Mouse (Mus musculus): ENCODE measurements around the gene Hexim2. TPM values are rescaled to one million over a fixed set of nuclear protein-coding genes. Genes with fewer than 3 reads are reported as not detected.
A peak's percentile ranks its signal among the peaks of the same experiment; 100 is the strongest.

Hexim2 gene
- total RNA-seq, 2 experiments from 2014 or later = 1.8 to 3.5 TPM

DNA sequence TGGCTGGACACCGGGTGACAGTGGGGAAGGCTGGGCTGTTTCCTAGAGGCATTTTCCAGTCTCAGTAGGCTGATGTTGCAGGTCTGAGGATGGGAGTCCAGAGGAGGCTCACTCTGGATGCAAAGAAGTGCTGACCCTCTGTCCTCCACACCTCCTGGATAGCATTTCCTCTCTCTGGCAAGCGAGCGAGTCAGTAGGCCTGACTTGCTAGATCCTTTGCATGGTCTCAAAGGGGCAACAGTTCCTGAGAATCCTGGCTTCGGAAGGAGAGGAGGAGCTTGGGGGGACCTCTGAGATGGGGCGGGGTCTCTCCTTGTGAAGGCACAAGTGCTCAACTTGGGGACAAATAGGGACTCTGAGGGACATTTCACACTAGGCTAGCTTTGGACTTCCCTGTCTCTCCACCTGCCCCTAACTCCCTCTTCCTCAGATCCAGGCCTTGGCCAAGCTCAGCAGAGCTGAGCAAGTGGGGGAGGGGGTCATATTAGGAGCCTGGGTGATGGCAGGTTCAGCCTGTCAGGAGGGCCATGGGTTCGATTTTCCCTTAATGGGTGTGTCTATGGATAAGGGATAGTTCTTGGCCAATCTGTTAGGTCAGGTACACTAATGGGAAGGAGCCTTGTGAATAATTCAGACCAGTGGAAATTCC, 40.3 kb downstream of the Hexim2 start:
- ATAC-seq (replicated peaks; ENCODE audit: poor library complexity) = no peak

DNA sequence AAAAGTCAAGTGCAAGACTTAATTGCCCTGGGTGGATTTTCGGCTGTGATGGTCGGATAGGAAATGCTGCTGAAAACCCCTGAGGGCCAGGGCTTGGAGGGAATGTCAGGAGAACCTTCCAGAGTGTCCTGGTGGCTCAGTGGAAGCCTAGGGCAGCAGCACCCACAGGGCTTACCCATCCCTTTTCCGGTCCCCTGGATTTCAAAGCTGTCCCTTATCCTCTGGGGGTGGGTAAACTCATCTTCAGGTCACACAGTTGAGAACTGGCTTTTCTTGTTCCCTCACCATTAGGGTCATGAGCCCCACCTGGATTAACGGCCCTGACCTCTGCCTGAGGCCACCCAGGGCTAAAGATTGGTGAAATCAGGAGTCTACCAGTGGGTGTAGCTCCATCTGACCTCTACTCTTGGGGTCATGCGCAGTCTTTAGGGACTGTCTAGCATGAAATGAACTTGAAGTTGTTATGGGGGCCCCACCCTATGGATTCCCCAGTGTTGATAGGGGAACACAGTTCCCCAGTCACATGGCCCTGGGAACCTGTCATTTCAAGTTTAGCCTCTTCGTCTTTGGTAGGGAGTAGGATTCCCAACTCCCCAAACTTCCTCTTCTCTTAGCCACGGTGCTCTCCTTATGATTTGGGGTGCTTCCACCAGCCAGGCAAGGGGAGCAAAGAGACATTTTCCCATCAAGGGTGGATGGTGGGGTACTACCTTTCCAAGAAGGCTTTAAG, 41.0 kb downstream of the Hexim2 start:
- ATAC-seq (replicated peaks; ENCODE audit: poor library complexity) = no peak

GRCm38 (mm10) chr11:103173771-103174344, 41.6 kb downstream of the Hexim2 start:
- no peak for ATAC-seq (replicated peaks; ENCODE audit: poor library complexity)

GRCm38 (mm10) chr11:103174411-103174832, 42.2 kb downstream of the Hexim2 start:
- no peak for ATAC-seq (replicated peaks; ENCODE audit: poor library complexity)

- peak; percentile 71 for ATAC-seq (replicated peaks; ENCODE audit: poor library complexity)
Measured at GRCm38 (mm10) chr11:103174891-103175391, 42.7 kb downstream of the Hexim2 start.

GRCm38 (mm10) chr11:103175688-103176442, 43.6 kb downstream of the Hexim2 start:
- ATAC-seq (replicated peaks; ENCODE audit: poor library complexity) = no peak

- ATAC-seq (replicated peaks; ENCODE audit: poor library complexity) = no peak
Measured at GRCm38 (mm10) chr11:103176510-103176909, 44.3 kb downstream of the Hexim2 start.

GRCm38 (mm10) chr11:103177216-103177615, 45.0 kb downstream of the Hexim2 start:
- ATAC-seq (replicated peaks; ENCODE audit: poor library complexity) = no peak

GRCm38 (mm10) chr11:103177815-103178485, 45.7 kb downstream of the Hexim2 start:
- peak; percentile 71 for ATAC-seq (replicated peaks; ENCODE audit: poor library complexity)

DNA sequence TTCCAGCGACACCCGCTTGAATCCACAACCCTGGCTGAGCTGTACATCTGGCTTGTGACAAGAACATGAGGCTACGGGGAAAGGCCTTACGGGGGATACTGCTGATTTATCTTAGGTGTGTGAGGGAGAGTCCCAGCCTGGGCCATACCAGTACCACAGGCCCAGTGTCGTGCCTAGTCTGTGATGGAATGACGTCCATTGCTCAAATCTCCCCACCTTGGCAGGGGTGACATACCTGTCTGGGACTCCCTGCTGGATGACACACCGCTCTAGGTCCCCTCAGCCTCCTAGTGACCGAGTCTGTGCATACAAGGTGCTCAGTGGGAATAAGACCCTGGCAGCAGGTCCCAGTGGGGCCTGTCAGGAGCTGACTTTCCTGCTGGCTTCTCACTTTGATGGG, 46.5 kb downstream of the Hexim2 start:
- no peak for ATAC-seq (replicated peaks; ENCODE audit: poor library complexity)

GRCm38 (mm10) chr11:103180426-103180825, 48.2 kb downstream of the Hexim2 start:
- no peak for ATAC-seq (replicated peaks; ENCODE audit: poor library complexity)

- ATAC-seq (replicated peaks; ENCODE audit: poor library complexity) = no peak
Measured at GRCm38 (mm10) chr11:103181349-103181748, 49.1 kb downstream of the Hexim2 start.

GRCm38 (mm10) chr11:103181911-103182310, 49.7 kb downstream of the Hexim2 start:
- no peak for ATAC-seq (replicated peaks; ENCODE audit: poor library complexity)

- peak; percentile 73 for ATAC-seq (replicated peaks; ENCODE audit: poor library complexity)
Measured at GRCm38 (mm10) chr11:103184891-103185290, 52.7 kb downstream of the Hexim2 start.

Other genes starting within 250 kb of the Hexim2 start
- not detected in 2 replicates for gene Fam187a, start 247.3 kb upstream of the Hexim2 start, total RNA-seq (2015)
- not detected in 2 replicates for gene Fam187a, start 247.3 kb upstream of the Hexim2 start, total RNA-seq (2017)
- gene Gfap, start 231.5 kb upstream of the Hexim2 start, total RNA-seq (2015) = 0.10 TPM in 1 of 2 replicates, not detected in the other
- not detected in 2 replicates for gene Gfap, start 231.5 kb upstream of the Hexim2 start, total RNA-seq (2017)
- gene Kif18b, start 207.3 kb upstream of the Hexim2 start, total RNA-seq (2015) = 18.8 and 19.0 TPM in 2 replicates
- 18.9 and 20.5 TPM in 2 replicates for gene Kif18b, start 207.3 kb upstream of the Hexim2 start, total RNA-seq (2017)
- gene C1ql1, start 185.7 kb upstream of the Hexim2 start, total RNA-seq (2015) = not detected in 2 replicates
- not detected in 2 replicates for gene C1ql1, start 185.7 kb upstream of the Hexim2 start, total RNA-seq (2017)
- 38.8 and 39.5 TPM in 2 replicates for gene Nmt1, start 104.2 kb upstream of the Hexim2 start, total RNA-seq (2015)
- 44.8 and 45.1 TPM in 2 replicates for gene Nmt1, start 104.2 kb upstream of the Hexim2 start, total RNA-seq (2017)
- 27.7 and 27.9 TPM in 2 replicates for gene Dcakd, start 104.1 kb upstream of the Hexim2 start, total RNA-seq (2015)
- gene Dcakd, start 104.1 kb upstream of the Hexim2 start, total RNA-seq (2017) = 17.5 and 24.2 TPM in 2 replicates
- gene Plcd3, start 30.8 kb upstream of the Hexim2 start, total RNA-seq (2015) = 0.17 TPM in 1 of 2 replicates, not detected in the other
- gene Plcd3, start 30.8 kb upstream of the Hexim2 start, total RNA-seq (2017) = not detected in 2 replicates
- 1.5 and 2.0 TPM in 2 replicates for gene Acbd4, start 30.7 kb upstream of the Hexim2 start, total RNA-seq (2015)
- gene Acbd4, start 30.7 kb upstream of the Hexim2 start, total RNA-seq (2017) = 5.0 and 7.2 TPM in 2 replicates
- gene Hexim1, start 16.2 kb upstream of the Hexim2 start, total RNA-seq (2015) = 10.7 and 13.0 TPM in 2 replicates
- gene Hexim1, start 16.2 kb upstream of the Hexim2 start, total RNA-seq (2017) = 21.2 and 27.9 TPM in 2 replicates
- 74.3 and 76.3 TPM in 2 replicates for gene Fmnl1, start 38.7 kb downstream of the Hexim2 start, total RNA-seq (2015)
- 17.3 and 36.5 TPM in 2 replicates for gene Fmnl1, start 38.7 kb downstream of the Hexim2 start, total RNA-seq (2017)
- gene 1700023F06Rik, start 76.1 kb downstream of the Hexim2 start, total RNA-seq (2015) = 0.32 TPM in 1 of 2 replicates, not detected in the other
- gene 1700023F06Rik, start 76.1 kb downstream of the Hexim2 start, total RNA-seq (2017) = not detected in 2 replicates
- not detected in 2 replicates for gene Spata32, start 86.0 kb downstream of the Hexim2 start, total RNA-seq (2015)
- not detected in 2 replicates for gene Spata32, start 86.0 kb downstream of the Hexim2 start, total RNA-seq (2017)
- 4.5 and 4.8 TPM in 2 replicates for gene Map3k14, start 135.0 kb downstream of the Hexim2 start, total RNA-seq (2015)
- 3.9 and 4.5 TPM in 2 replicates for gene Map3k14, start 135.0 kb downstream of the Hexim2 start, total RNA-seq (2017)
- 10.8 and 14.2 TPM in 2 replicates for gene Arhgap27, start 231.3 kb downstream of the Hexim2 start, total RNA-seq (2015)
- 11.2 and 11.5 TPM in 2 replicates for gene Arhgap27, start 231.3 kb downstream of the Hexim2 start, total RNA-seq (2017)

Measured in megakaryocyte progenitor cell, adult 5-6 weeks (primary cell).